Mouse (Mus musculus) lung, adult 2 months (tissue): ENCODE results near the gene Epb41l1.

ENCODE experiments used
- CTCF ChIP-seq: fragments of 200-500 bp; IDR thresholded peaks from 2 replicates; pipeline ENCODE4 v1.5.1; 2011; ENCODE audit warnings: mild to moderate bottlenecking, low read length, control low read depth; ENCODE audit not compliant: insufficient read depth
- POLR2A ChIP-seq: fragments of 200-500 bp; IDR thresholded peaks from 2 replicates; pipeline ENCODE4 v1.6.1; 2011; ENCODE audit warnings: low read depth, mild to moderate bottlenecking, control low read depth, low read length, borderline replicate concordance; ENCODE audit errors: extremely low read depth

- TF ChIP-seq CTCF (no peak), POLR2A (no peak)
Measured at GRCm38 (mm10) chr2:156430326-156430725, 9.6 kb downstream of the Epb41l1 start.
